ENCODE assay signal across 14 mouse cellular contexts in genomic region chr1:89998076-89998475, GRCm38 (mm10). TPM values are rescaled to one million over a fixed set of nuclear protein-coding genes. Genes with fewer than 3 reads are reported as not detected.
DNase-seq lines count a peak whose midpoint lies in the region; ATAC-seq lines count a peak whose summit lies in the region.
"Had no signal": no experiment of that assay in that cellular context is flagged by ENCODE, and none has a peak within 500 bp of the region (broad histone marks: within the 10 kb centered on the region; RNA-seq: fewer than 3 reads in every experiment).

No protein-coding gene starts in this region.

- no peak for ATAC-seq in neural tube, embryonic 15.5 days (ENCODE audit: low FRiP score)
- ATAC-seq in heart, embryonic 15.5 days (replicated peaks; ENCODE audit: insufficient number of reproducible peaks, insufficient read depth, low FRiP score, low read depth) = peak; percentile 79
- ATAC-seq: forebrain, embryonic 14.5 days had no signal

- H3K4me2 ChIP-seq in neural tube, embryonic 15.5 days = no peak overlapping the region
- H3K4me2 ChIP-seq in heart, embryonic 15.5 days = peak overlapping the region; percentile 41

- H3K9ac ChIP-seq in neural tube, embryonic 15.5 days (replicated peaks) = no peak overlapping the region
- H3K9ac ChIP-seq in heart, embryonic 15.5 days = no peak overlapping the region

- intact Hi-C loops in heart, postnatal 36 days (cut with DNase I) = no loop called here

- no peak overlapping the region for H3K27ac ChIP-seq in neural tube, embryonic 15.5 days (replicated peaks)
- peak overlapping the region; percentile 90 for H3K27ac ChIP-seq in heart, embryonic 15.5 days
- H3K27ac ChIP-seq: hindbrain, embryonic 10.5 days had no signal

- H3K36me3 ChIP-seq in neural tube, embryonic 15.5 days = no peaks in the 10 kb centered on the region
- no peaks in the 10 kb centered on the region for H3K36me3 ChIP-seq in heart, embryonic 15.5 days
- H3K36me3 ChIP-seq: hindbrain, embryonic 10.5 days had no signal

- DNase-seq in heart, adult 11 months = peak; percentile 95
- no peak for DNase-seq in heart, postnatal 36 days
- peak; percentile 17 for DNase-seq in neural tube, embryonic 10.5 days (ENCODE audit: extremely low spot score, low spot score)
- DNase-seq in adrenal gland, adult 18-20 months (ENCODE audit: low spot score in 2 of 2) = no peak
- no peak for DNase-seq in layer of hippocampus, adult 11-12 months (ENCODE audit: low spot score)
- no peak for DNase-seq in thymus, adult 18-20 months
- DNase-seq: adrenal gland, adult 2 months; kidney, adult 2 months had no signal

- H3K4me1 ChIP-seq in neural tube, embryonic 15.5 days = no peaks in the 10 kb centered on the region
- H3K4me1 ChIP-seq in heart, embryonic 15.5 days (replicated peaks) = peaks cover 42% of the 10 kb centered on the region

- no peaks in the 10 kb centered on the region for H3K9me3 ChIP-seq in neural tube, embryonic 15.5 days (replicated peaks)
- no peaks in the 10 kb centered on the region for H3K9me3 ChIP-seq in heart, embryonic 15.5 days (replicated peaks)
- H3K9me3 ChIP-seq: hindbrain, embryonic 10.5 days had no signal

- peaks cover 26% of the 10 kb centered on the region for H3K27me3 ChIP-seq in neural tube, embryonic 15.5 days (replicated peaks)
- H3K27me3 ChIP-seq in heart, embryonic 15.5 days = peaks cover 21% of the 10 kb centered on the region

- WGBS in neural tube, embryonic 15.5 days = 66% methylated on average over 7 of the region's 7 CpGs
- 29% methylated on average over 7 of the region's 7 CpGs for WGBS in heart, embryonic 15.5 days

- no peak overlapping the region for H3K4me3 ChIP-seq in neural tube, embryonic 15.5 days (replicated peaks)
- no peak overlapping the region for H3K4me3 ChIP-seq in heart, embryonic 15.5 days
- H3K4me3 ChIP-seq: hindbrain, embryonic 10.5 days had no signal

RNA-seq across cellular contexts. Expression of gene Asb18, which starts 16.4 kb away (rescaled TPM):
- total RNA-seq in heart, postnatal 36 days (2021) = 10 to 100 TPM; 14.3 to 20.5 TPM
- 0.64 and 0.72 TPM in 2 replicates for polyA plus RNA-seq in neural tube, embryonic 15.5 days (2015; fragmentation: Nextera tagmentation; extraction: Ambion mirVana)
- 0.92 and 1.1 TPM in 2 replicates for polyA plus RNA-seq in heart, embryonic 15.5 days (2015; fragmentation: Nextera tagmentation; extraction: Ambion mirVana)
- total RNA-seq in adrenal gland, adult 18-20 months (2021) = not detected
- total RNA-seq: adrenal gland, adult 2 months had no signal
- polyA plus RNA-seq: adrenal gland, adult 2 months; C2C12; small intestine, adult 2 months had no signal

Comparison
In these comparisons a context has a peak if more than half of its experiments do, and no peak if none do; other contexts are left out.
1. DNase-seq: peak in heart, adult 11 months (single experiment) and neural tube, embryonic 10.5 days (single experiment); none in heart, postnatal 36 days (0 of 2), adrenal gland, adult 18-20 months (0 of 2), layer of hippocampus, adult 11-12 months (single experiment) and thymus, adult 18-20 months (0 of 2).
2. RNA of gene Asb18, which starts 16.4 kb away (total RNA-seq): 14.3 to 20.5 TPM in heart, postnatal 36 days; not detected in adrenal gland, adult 18-20 months; every median in the first group is over 10 times any median in the second.